Mouse (Mus musculus): ENCODE measurements around the gene Ubr2.

DNA sequence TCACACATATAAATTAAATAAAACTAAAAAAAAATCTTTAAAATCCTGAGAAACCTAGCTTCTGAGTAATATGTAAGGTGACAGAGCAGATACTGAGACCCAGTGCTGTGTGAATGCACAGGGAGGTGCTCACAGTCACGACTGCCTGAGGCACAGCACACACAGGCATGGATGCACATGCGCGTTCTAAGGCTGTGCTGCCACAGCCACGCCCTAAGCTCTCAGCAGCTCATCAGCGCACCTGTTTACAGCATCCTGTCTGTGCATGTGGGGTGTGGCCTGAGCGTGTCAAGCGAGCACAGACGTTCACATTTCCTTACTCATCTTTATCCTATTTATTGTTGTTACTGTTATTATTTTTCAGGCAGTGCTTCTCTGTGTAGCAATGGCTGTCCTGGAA, 69.9 kb downstream of the Ubr2 start:
- TF ChIP-seq CTCF (conservative IDR thresholded peaks at IDR 0.05; ENCODE audit: insufficient read depth, insufficient read length, low read depth, low read length) (no peak), POLR2A (IDR thresholded peaks at IDR 0.05; ENCODE audit: low read depth, low read length) (no peak)
